Mouse (Mus musculus): ENCODE data around the gene Nt5c1a.

GRCm38 (mm10) chr4:123228270-123228669 is 27.0 kb downstream of the Nt5c1a start:
- TF ChIP-seq CTCF (conservative IDR thresholded peaks at IDR 0.05; ENCODE audit: low read length) (no peak), NANOG (IDR thresholded peaks at IDR 0.05; ENCODE audit: borderline replicate concordance, low read length) (no peak), POU5F1 (IDR thresholded peaks at IDR 0.05; ENCODE audit: borderline replicate concordance, low read length) (no peak)

Measured in E14TG2a.4 (cell line).